Mouse (Mus musculus): Measurements from ENCODE around the gene Pik3cg.

GRCm38 (mm10) chr12:32141766-32142165 is 66.7 kb downstream of the Pik3cg start:
- TF ChIP-seq GATA1 (IDR thresholded peaks at IDR 0.05; ENCODE audit: low read length), result no peak
- TF ChIP-seq TAL1 (IDR thresholded peaks at IDR 0.05; ENCODE audit: low read length), result no peak
